Mouse (Mus musculus) urinary bladder, adult 2 months (tissue): ENCODE measurements around the gene Fubp1. TPM values are rescaled to one million over a fixed set of nuclear protein-coding genes. Genes with fewer than 3 reads are reported as not detected.

Experiments
- DNase-seq: peaks from one replicate; pipeline ENCODE4 v3.0.0; 2022; ENCODE audit warnings: low spot score
- polyA plus RNA-seq: library from polyadenylated mRNA; depleted of rRNA; stranded (reverse); fragments of >200 nt; gene quantifications from 2 replicates; pipeline ENCODE4 v1.2.3, GENCODE M21; 2012; rRNA removed

The Fubp1 gene
- polyA plus RNA-seq, 1 experiment: 74.3 TPM

DNA sequence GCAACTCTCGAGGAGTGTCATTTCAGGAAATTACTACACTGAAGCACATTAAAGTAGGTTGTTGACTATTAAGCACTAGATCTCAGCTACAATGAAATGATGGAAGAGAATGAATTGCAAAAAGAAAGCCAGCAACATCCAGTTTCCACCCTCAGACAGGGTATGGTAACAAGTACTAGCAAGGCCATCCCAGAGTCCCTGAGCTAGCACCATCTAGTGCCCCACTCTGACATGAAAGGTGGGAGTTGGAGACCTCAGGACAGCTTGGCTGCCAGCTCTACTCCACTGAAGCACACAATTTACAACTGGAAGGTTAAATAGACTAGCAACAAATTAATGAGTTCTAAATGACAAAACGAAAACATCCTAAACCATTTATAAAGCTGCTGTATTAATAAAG is 67.7 kb downstream of the Fubp1 start:
- DNase-seq: no peak

DNA sequence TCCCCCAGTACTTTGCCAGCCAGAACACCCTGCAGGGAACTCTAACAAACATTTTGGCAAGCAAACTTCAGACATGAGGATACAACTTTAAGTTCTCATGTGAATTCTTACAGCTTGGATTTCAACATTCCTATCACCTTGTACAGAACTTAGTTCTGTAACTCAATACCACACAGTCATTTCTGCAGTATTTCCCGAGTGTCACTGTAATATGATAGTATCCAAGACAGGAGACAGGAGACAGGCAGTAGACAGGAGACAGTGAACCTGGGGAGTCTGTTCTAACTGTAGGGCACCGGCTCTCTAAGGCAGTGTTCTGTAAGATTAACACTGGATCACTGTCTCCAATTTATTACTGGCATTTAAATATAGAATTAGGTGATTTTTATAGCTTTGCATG is 68.2 kb downstream of the Fubp1 start:
- DNase-seq: no peak

DNA sequence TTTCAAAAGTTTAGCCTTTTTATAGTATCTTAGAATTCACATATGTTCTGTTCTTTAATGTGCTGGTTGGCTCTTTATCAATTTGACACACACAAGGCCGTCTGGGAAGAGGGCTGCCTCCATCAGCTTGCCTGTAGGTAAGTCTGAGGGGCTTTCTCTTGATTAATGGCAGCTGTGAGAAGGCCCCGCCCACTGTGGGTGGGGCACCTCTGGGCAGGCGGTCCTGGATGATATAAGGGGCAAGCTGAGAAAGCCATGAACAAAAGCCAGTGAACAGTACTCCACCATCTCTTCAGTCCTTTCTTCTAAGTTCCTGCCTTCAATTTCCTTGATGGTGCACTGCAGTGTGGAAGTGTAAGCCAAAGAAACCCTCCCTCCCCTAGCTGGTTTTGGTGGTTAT is 71.9 kb downstream of the Fubp1 start:
- DNase-seq: no peak

DNA sequence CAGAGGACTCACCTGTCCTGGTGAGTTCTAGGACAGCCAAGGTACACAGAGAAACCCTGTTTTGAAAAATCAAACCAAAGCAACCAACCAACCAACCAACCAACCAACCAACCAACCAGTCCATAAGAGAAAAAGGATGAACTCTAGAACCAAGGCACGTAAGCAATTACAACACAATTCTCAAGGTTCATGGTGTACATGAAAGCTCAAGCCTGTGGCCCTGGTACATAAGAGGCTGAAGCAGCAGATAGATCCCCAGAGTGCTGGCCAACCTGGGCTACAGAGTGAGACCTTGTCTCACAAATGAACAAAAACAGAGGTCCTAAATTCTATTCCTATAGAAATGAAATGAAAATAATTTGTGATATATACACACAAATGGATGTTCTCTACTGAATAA is 74.1 kb downstream of the Fubp1 start:
- DNase-seq: no peak

DNA sequence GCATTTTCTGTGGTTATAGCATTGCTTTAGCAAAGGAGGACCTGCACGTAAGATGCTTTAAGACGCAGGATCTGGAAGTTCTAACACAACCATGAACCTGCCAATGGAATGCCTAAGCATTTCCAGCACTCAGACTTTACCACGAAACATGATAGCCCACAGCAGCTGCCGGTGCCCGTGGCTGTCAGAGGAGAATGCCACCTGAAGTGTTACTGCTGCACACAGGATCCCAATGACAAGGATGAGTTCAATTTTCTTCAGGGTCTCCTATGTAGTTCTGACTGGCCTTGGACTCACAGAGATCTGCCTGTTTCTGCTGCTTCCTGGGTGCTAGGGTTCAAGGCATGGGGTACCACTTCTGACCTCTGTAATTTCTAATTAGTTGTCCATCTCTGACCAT is 74.5 kb downstream of the Fubp1 start:
- no peak for DNase-seq

Other genes with a start within 250 kb of the Fubp1 start
- 3.3 and 4.9 TPM in 2 replicates for gene Gipc2, start 44.2 kb upstream of the Fubp1 start, polyA plus RNA-seq
- 38.7 and 39.3 TPM in 2 replicates for gene Dnajb4, start 120 bp upstream of the Fubp1 start, polyA plus RNA-seq
- 12.7 and 38.4 TPM in 2 replicates for gene Nexn, start 55.9 kb downstream of the Fubp1 start, polyA plus RNA-seq
- 6.4 and 7.4 TPM in 2 replicates for gene Miga1, start 130.0 kb downstream of the Fubp1 start, polyA plus RNA-seq
- 32.8 and 39.3 TPM in 2 replicates for gene Usp33, start 136.1 kb downstream of the Fubp1 start, polyA plus RNA-seq
- 25.4 and 26.2 TPM in 2 replicates for gene Zzz3, start 185.1 kb downstream of the Fubp1 start, polyA plus RNA-seq